Mouse (Mus musculus) Muller cell, postnatal 12 days (primary cell): ENCODE data around the gene Acbd6.

Experiments used
- DNase-seq: peaks from one replicate; pipeline ENCODE4 v3.0.0-alpha.2; 2015; ENCODE audit errors: inconsistent ontology term

The Acbd6 gene

DNA sequence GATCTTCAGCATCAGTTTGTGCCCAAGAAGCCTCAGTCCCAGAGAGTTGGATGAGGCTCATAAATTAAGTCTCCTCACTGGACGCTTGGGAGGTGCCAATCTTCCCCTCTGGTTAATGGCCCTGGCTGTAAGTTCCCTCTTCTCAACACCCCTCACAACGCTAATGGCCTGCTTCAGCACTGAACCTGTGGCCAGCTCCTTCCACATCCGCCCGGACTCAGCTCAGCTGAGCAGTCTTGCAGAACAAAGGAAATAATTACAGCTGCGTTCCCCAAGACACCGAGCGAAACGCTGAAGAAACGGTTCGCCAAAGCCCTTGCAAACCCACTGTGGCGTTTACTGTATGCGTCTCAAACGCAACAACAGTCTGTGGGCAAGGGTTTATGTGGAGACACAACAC is 164.3 kb downstream of the Acbd6 start:
- DNase-seq: peak; percentile 61

- no peak for DNase-seq
These were observed 166.4 kb downstream of the Acbd6 start for GRCm38 (mm10) chr1:155724301-155724700.

GRCm38 (mm10) chr1:155725876-155726275 is 168.0 kb downstream of the Acbd6 start:
- no peak for DNase-seq

DNA sequence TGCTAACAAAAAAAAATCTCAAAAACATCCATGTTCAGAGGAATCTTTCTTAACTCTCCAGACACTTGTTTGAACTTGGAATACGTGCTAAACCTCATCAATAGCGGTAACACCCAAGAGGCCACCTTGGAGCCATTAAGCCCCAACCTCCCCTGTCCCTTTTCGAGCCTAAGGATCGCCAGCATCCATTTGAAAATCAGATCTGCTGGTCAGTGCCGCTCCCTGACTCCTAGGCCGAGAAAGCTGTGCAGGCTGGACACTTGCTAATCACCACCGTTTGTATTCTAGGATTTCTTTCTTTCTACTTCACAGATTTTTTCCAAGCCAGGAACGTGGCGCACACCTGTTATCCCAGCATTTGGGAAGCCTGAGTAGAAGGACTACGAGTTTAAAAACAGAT is 169.9 kb downstream of the Acbd6 start:
- DNase-seq: no peak

DNA sequence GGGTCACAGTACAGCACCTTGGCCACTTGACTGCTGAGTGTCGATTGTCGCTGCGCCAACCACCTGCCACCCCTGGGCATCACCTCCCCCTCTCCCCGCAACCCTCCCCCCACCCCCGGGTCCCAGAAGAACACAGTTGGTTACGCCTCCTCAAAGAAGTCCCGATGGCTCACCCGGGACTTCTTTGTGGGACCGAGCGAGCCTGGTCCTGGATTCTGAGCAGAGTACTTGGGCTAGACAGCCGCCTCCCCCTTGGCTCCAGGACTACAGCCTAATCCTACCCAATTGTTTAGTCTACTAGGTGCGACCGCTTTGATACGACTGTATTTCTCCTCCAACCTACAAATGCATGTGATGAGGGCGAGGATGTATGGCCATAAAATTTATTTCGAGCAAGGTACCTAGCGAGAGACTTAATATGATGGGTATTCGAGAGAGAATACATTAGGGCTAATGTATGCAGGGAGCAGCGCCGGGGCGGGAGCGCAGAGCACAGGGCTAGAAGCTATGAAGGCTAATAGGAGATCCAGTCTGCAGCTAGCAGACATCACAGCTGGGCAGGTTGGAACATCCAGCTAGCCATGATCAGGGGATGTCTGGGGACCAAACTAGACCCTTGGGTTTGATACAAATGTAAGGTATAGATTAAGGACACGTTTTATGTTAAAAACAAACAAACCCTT is 171.3 kb downstream of the Acbd6 start:
- DNase-seq: no peak

DNA sequence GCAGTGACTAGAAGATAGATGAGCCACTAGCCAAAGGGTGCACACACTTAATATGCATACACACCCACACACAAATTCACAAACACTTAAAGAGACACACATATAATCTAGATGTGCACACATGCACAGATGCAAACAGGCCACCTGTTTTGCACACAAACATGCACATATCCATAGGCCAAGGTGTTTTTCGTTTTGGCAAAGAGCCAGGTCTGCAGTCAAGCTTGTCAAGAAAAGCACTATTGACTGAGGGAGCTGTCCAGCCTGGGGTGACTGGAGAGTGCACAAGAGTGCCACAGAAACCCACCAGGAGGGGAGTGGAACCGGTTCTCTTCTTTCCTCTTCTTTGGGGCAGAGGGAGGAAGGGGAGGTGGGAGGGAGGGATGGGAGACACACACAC is 173.2 kb downstream of the Acbd6 start:
- DNase-seq: no peak

DNA sequence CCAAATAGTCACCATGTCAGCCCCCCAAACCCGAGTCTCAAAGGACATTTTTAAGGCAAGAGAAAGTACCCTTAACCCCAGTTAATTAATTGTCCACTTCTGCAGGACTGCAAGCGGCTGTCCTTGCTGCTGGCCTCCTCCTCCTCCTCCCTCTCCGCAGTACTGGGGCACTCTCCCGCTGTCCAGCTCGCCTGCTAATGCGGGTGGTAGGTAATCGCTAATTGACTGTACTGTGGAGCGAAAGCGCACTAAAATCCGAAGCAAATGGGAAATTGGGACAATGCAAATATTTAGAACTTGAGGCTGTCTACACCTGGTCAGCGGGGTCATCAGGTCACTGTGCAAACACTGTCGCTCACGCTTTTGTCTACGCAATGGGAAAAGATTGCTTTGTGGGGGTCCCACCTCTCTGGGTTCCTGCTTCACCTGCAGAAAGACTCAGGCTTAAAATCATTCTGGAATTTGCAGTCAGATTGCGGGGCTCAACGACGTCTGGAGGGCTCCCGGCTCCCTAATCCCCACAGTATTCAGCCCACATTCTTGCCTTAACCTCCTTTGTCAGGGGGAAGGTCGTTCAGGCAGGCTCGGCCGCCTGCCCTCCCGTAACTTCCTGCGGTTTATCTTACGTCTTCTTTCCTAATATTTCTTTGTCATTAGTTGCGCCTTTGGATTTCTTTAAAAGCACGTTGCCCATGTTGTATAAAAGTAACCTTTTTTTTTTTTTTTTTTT is 178.3 kb downstream of the Acbd6 start:
- DNase-seq: no peak

DNA sequence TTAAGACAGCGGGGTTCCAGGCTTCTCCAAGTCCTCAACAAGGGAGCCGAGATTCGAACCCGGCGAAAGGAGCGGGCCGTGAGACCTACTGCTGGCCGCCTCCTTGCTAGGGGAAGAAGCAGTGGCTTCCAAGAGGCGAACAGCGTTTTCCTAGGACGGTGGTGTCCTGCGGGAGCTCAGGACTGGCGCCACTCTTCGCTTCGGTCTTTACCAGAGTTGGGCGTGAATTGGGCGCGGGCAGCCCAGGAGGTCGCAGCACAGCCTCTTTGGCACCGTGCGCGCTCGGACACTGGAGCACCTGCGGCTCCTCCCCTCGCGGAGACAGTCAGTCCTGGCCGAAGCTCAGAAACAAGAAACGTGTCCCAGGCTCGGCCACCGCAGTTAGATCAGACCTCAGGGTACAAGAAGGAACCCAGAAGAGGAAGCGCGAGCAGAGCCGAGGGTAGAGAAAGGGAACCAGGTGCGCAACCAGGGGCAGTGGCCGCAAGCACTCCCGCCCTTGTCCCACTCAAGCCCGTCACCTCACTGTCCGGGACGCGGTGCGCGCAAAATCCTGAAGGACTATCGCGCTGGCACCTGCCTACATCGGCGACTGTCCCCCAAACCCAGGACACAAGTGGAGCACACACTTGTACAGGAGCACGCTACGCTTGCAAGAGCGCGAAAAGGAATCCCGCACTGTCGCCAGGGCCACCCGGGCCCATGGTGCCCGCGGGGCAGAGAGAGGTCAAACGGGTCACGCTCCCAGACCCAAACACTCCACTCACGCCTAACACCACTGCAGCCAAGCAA is 179.3 kb downstream of the Acbd6 start:
- peak; percentile 19 for DNase-seq

GRCm38 (mm10) chr1:155737809-155738383 is 180.0 kb downstream of the Acbd6 start:
- no peak for DNase-seq
